Mouse (Mus musculus) small intestine, adult 2 months (tissue): ENCODE measurements at regions not wholly inside any gene's neighbourhood (a gene's known extent, or its start where the extent isn't known, plus 50 kb on each side); places are given as distances from the start of the nearest gene placed in this dataset.

Experiments used
- H3K27ac ChIP-seq: fragments of 200-500 bp; 2 replicates; pipeline ENCODE4 v1.5.1; 2012; ENCODE audit warnings: low read depth, low read length, control low read depth, inconsistent platforms; ENCODE audit not compliant: insufficient read depth
- H3K27me3 ChIP-seq: fragments of 200-500 bp; 2 replicates; pipeline ENCODE4 v1.6.1; 2012; ENCODE audit warnings: mild to moderate bottlenecking, moderate library complexity, low read length, inconsistent platforms; ENCODE audit not compliant: control insufficient read depth, insufficient read depth
- H3K36me3 ChIP-seq: fragments of 200-500 bp; 2 replicates; pipeline ENCODE4 v1.6.1; 2012; ENCODE audit warnings: mild to moderate bottlenecking, low read length, control low read depth, inconsistent platforms; ENCODE audit not compliant: control insufficient read depth, insufficient read depth
- H3K4me1 ChIP-seq: fragments of 200-500 bp; 2 replicates; pipeline ENCODE4 v1.6.1; 2012; ENCODE audit warnings: low read length, inconsistent platforms, mixed read lengths; ENCODE audit not compliant: control insufficient read depth, insufficient read depth, insufficient read length
- H3K4me3 ChIP-seq: fragments of 200-500 bp; 2 replicates; pipeline ENCODE4 v1.5.1; 2012; ENCODE audit warnings: low read depth, mild to moderate bottlenecking, control low read depth, inconsistent platforms, low read length, moderate library complexity
- CTCF ChIP-seq: fragments of 200-500 bp; IDR thresholded peaks from 2 replicates; pipeline ENCODE4 v1.5.1; 2012; ENCODE audit warnings: low read depth, mild to moderate bottlenecking, control low read depth, inconsistent platforms, low read length, moderate library complexity, mixed read lengths; ENCODE audit not compliant: insufficient replicate concordance, insufficient read length; ENCODE audit errors: extremely low read depth
- POLR2A ChIP-seq: fragments of 200-500 bp; IDR thresholded peaks from 2 replicates; pipeline ENCODE4 v1.6.1; 2012; ENCODE audit warnings: low read depth, mild to moderate bottlenecking, control low read depth, inconsistent platforms, low read length, moderate library complexity
- WGBS: fragments of 180-500 bp; shearing (Covaris S2); methylation state at CpG from one replicate; pipeline ENCODE4 v1.1.7; 2018; 5-methylcytosine and 5-hydroxymethylcytosine counted together

- Histone ChIP-seq H3K4me3 (no peak overlapping the region), H3K27me3 (no peaks in the 10 kb centered on the region), H3K4me1 (no peaks in the 10 kb centered on the region), H3K36me3 (no peaks in the 10 kb centered on the region), H3K27ac (no peak overlapping the region)
- 93% methylated on average over 28 of the region's 28 CpGs for WGBS
- TF ChIP-seq POLR2A (no peak), CTCF (no peak)
These were observed 123.6 kb downstream of the Qrsl1 start for GRCm38 (mm10) chr10:43777612-43778600.

DNA sequence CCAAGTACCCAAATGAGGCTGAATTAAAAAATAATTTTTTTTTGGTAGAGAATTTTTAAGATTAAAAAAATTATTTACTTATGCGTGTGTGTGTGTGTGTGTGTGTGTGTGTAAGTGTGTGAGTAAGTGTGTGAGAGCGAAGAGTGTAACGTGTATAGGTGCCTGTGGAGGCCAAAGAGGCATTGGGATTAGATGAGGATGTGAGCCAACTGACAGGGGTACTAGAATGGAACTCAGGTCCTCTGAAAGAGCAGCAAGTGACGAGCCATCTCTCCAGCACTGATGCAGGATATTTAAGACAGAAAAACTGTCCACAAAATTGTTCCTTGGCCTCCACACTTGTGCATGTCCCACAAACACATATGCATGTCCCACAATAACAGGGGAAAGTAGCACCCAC, 121.0 kb downstream of the Qrsl1 start:
- 95% methylated on average over 4 of the region's 4 CpGs for WGBS
- no peak overlapping the region for H3K27ac ChIP-seq
- no peak overlapping the region for H3K4me3 ChIP-seq
- H3K27me3 ChIP-seq, result no peaks in the 10 kb centered on the region
- no peaks in the 10 kb centered on the region for H3K4me1 ChIP-seq
- TF ChIP-seq CTCF (no peak), POLR2A (no peak)
- H3K36me3 ChIP-seq, result no peaks in the 10 kb centered on the region

DNA sequence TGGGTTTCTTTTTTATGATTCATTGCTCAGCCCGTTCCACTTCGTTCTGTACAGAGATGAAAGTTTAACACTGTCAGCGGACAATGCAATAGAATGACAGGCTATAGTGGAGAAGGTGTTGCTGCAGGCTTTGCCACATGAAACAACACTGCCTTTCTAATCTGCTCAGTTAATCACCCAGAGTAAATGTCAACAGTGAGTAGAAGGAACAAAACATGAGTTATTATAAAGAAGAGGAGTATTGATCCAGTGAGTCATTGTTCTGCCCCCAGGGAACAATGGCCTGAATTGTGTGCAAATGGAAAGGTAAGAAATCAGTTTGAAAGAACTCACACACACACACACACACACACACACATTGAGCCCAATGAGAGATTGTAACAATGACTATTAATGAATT, 118.2 kb downstream of the Qrsl1 start:
- TF ChIP-seq POLR2A (no peak), CTCF (no peak)
- H3K36me3 ChIP-seq, result no peaks in the 10 kb centered on the region
- H3K27me3 ChIP-seq, result no peaks in the 10 kb centered on the region
- WGBS, result 36% methylated on average over 3 of the region's 3 CpGs
- no peak overlapping the region for H3K4me3 ChIP-seq
- H3K27ac ChIP-seq, result no peak overlapping the region
- H3K4me1 ChIP-seq, result 0 out of 2 replicates have a peak, but pooled peaks cover 2% of the 10 kb centered on the region

GRCm38 (mm10) chr10:43790780-43791179, 110.8 kb downstream of the Qrsl1 start:
- Histone ChIP-seq H3K36me3 (no peaks in the 10 kb centered on the region), H3K4me1 (0 out of 2 replicates have a peak, but pooled peaks cover 2% of the 10 kb centered on the region), H3K27ac (no peak overlapping the region), H3K4me3 (no peak overlapping the region), H3K27me3 (no peaks in the 10 kb centered on the region)
- TF ChIP-seq POLR2A (no peak), CTCF (no peak)
- WGBS, result 88% methylated on average over 4 of the region's 4 CpGs

- TF ChIP-seq POLR2A, result no peak
- no peak for TF ChIP-seq CTCF
- Histone ChIP-seq H3K36me3 (no peaks in the 10 kb centered on the region), H3K27me3 (no peaks in the 10 kb centered on the region), H3K4me3 (no peak overlapping the region), H3K27ac (no peak overlapping the region), H3K4me1 (no peaks in the 10 kb centered on the region)
- 90% methylated on average over 4 of the region's 4 CpGs for WGBS
These were observed 110.0 kb downstream of the Qrsl1 start for GRCm38 (mm10) chr10:43791525-43792021.

- Histone ChIP-seq H3K27ac (no peak overlapping the region), H3K27me3 (no peaks in the 10 kb centered on the region), H3K36me3 (no peaks in the 10 kb centered on the region), H3K4me1 (no peaks in the 10 kb centered on the region), H3K4me3 (no peak overlapping the region)
- TF ChIP-seq POLR2A (no peak), CTCF (no peak)
- 89% methylated on average over 3 of the region's 3 CpGs for WGBS
These were observed 108.9 kb downstream of the Qrsl1 start for GRCm38 (mm10) chr10:43792618-43793017.

DNA sequence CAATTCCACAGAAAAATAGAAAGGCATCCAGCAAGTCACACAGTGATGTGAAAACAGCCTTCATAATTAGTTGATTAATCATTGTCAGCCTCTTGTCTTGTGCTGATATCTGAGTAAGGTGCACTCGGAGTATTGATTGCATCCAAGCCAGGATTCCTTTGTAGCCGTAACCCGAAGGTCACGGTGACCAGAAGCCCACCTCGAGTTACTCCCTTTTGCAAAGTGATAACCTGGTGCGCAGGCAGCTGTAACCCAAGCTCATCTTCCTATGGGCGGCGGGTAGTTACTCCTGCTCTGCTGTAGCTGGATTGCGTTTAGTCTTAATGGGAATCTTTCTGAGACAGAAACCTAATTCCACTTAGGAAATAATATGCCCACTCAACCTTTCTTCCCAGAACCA, 107.0 kb downstream of the Qrsl1 start:
- Histone ChIP-seq H3K27ac (no peak overlapping the region), H3K4me3 (no peak overlapping the region), H3K36me3 (no peaks in the 10 kb centered on the region), H3K4me1 (no peaks in the 10 kb centered on the region), H3K27me3 (no peaks in the 10 kb centered on the region)
- WGBS, result 72% methylated on average over 9 of the region's 9 CpGs
- TF ChIP-seq POLR2A (no peak), CTCF (no peak)
